Mouse (Mus musculus) gastrocnemius, postnatal 14 days (tissue): Measurements from ENCODE around the gene Tac4. TPM values are rescaled to one million over a fixed set of nuclear protein-coding genes. Genes with fewer than 3 reads are reported as not detected.

ENCODE experiments used
- DNase-seq: peaks from one replicate; pipeline ENCODE4 v3.0.0; 2021; ENCODE audit warnings: mixed read lengths
- intact Hi-C: fragments of 180-260 bp; cut with DNase I; formaldehyde crosslinking; loops from one replicate; pipeline ENCODE4 v1.15.1; 2025; ENCODE audit warnings: low total_unique reads
- long read RNA-seq, 2 experiments: library from polyadenylated mRNA; stranded (forward); transcript quantifications; one replicate each; pipeline ENCODE4 v2.0.0; 2021
- total RNA-seq, 2 experiments: library from RNA; stranded (reverse); gene quantifications; 2 replicates each; pipeline ENCODE4 v1.2.3; 2021

Gene Tac4
- not detected for total RNA-seq
- long read RNA-seq, experiment 1 = 0 reads
- long read RNA-seq, experiment 2 = 0 reads

DNA sequence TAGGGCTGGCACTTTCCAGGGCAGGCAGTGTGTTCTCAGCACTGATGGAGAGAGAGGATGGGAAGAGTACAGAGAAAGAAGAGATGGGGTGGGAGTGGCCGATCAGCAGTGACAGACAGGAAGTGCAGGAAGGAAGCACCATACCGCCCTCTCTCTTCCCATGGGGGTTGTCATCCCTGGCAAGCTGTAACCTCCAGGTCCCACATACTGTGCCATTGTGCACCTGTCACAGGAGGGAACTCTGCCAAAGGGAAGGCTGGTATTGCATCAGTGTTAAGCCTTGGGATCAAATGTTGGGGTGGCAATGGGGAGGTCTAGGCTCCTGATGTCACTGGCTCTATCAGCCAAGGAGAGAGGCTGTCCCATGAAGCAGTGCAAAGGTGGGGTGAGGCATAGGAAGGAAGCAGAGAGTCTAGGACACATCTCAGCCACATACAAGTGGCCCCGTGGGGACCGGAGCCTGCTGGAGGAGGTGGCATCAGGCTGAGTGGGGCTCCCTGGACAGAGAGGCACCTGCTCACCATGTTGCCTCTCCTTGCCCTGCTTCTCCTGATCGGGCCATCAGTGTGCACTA is at the start of gene Tac4:
Tac4 (plus strand) TSS at position 352 of the 574 bp plus-strand sequence.
- intact Hi-C loops = loop anchor here (10.0 kb wide), 1 partner anchor 124 kb away; the partner anchor contains the start of gene Slc35b1
- DNase-seq = no peak

DNA sequence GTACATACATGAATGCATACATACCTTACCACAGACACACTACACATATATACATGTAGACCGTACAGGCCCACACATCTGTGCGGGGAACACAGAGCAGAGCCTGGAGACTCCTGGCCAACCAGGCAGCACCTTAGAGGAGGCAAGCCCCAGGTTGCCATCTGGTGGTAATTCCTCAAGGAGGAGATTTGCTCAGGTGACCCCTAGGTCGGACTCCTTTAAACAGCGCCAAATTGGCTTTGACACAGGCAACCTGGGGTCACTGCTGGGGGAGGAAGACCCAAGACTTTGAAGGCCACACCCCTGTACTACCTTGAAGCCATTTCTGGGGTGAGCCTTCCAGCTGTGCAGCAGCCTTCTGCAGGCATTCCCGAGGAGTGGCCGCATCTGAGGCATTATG is 47.7 kb upstream of the Tac4 start:
- intact Hi-C loops = no loop called here
- DNase-seq = no peak

DNA sequence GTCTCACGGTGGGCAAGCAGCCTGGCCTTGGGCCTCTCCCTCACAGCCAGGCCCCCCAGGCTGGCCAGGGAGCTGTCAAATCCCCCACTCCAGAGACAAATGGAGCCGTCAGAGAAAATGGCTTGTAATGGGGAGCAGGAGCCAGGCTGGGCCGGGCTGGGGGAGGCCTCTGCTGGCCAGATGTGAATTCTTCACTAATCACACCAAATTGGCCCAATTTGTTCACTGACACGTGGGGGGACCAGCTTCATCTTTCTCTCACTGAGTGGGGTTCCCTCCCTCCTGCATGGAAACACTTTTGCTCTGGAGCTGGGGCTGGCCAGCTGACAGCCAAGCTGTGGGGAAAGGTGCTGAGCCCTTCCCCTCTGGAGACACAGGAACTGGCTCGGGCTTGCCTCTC is 47.0 kb upstream of the Tac4 start:
- intact Hi-C loops = no loop called here

DNA sequence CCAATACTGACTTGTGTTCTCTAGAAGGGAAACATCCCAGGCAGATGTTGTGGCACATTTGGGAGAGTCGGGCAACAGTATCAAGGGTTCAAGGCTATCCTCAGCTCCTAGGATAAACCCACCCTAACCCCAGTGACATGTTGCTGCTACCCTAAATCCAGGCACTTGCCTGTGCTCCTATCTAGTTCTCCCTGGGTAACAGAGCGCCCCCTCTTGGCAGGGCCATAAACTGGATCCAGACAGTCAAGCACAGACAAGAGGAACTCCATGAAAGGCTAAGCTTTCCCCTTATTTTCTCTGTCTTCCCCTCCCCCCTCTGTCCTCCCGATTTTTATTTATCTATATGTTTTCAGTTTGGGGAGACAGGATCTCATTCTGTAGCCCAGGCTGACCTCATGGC is 45.1 kb upstream of the Tac4 start:
- no peak for DNase-seq

More for the DNA sequence above, 47.0 kb upstream of the Tac4 start:
- DNase-seq = no peak

DNA sequence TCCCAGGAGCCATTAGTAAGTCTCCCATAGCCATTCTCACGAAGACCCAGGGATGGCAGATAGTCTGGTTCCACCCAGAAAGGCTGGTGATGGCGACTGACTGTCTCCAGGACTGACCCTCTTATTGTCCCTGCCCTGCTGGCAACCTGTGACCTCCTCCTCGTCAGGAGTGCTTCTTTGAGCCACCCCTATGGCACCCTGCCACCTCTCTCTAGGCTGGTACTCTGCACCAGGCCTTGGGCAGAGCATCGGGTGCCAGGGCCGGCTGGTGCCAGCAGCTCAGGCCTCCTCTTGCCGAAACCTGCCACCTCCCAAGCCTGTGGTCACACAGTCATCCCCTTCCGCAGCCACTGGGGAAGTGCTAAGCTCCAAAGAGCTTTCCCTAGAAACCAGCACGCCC is 42.2 kb upstream of the Tac4 start:
- peak; percentile 25 for DNase-seq
- intact Hi-C loops = loop anchor here (5.0 kb wide), 1 partner anchor 92 kb away; no protein-coding TSS in a partner anchor

More for the DNA sequence above, 45.1 kb upstream of the Tac4 start:
- intact Hi-C loops = loop anchor here (5.0 kb wide), 1 partner anchor 89 kb away; no protein-coding TSS in a partner anchor

DNA sequence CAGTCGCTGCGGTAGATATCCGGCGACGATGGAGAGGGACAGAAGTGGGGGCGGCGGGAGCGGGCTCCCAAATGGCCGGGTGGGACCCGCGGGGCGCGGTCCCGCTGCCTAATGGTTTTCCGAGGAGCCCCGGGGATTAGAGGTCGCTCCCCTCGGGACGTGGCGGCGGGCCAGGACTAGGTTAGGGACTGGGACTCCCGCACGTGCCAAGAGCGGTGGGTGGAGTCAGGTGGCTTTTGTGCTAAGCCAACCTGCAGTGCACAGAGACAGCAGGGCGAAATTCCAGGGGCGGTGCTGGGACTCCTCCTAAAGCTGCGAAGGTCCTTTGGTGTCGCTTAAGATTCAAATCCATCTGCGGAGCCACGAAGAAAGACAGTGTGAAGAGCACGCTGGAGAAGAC is 37.9 kb upstream of the Tac4 start:
- intact Hi-C loops = no loop called here
- DNase-seq = peak; percentile 42

DNA sequence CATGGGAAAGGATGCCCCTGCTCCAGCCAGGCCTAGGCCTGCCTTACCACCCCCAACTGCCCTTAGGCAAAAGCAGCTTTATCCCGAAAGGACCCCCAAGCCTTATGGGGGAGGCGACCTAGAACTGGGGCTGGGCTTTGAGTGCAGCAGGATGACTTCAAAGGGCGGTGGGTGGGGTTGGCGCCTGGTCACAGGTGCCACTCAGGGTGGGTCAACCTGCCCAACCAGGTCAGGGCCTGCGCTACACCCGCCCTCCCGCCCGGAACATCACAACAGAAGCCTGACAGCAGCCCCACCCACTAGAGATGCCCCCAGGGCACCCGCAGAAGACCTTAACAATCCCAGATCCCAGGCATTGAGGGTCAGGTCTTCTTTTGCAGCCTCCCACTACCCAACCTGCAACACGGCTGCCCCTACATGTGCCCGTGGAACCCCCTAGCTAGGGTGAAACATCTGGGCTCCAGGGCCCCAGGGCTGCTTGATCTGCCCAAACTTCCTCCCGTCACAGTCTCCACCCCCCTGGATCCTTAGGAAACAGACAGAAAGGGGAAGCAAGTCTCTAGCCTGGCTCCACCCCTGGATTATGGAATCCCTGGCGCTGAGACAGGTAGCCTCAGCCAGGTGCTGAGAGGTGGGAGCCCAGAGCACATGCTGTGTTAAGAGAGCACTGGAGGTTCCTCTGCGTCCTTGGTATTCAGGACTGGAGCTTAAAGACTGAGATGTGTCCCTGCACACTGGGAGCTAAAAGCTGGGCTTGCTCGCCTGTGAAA is 37.0 kb upstream of the Tac4 start:
- DNase-seq = no peak
- intact Hi-C loops = no loop called here

DNA sequence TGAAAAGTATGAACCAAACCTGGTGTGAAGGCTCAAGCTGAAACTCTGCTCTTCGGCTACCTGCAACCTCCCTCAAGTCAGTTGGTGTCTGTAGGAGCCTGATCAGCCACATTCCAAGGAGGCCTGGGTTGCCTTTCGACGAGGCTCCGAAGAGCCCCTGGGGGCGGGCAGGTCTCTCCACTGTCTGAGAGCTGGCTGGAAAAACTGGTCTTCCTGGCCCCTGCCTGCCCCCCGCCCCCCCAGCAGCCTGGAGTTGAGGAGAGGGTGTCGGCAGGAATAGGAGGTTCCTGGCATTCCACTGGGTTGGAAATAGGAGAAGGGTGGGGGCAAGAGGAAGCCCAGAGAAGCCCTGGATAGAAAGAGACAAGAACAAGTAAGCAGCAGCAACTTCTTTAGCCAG is 35.9 kb upstream of the Tac4 start:
- intact Hi-C loops = no loop called here
- no peak for DNase-seq

DNA sequence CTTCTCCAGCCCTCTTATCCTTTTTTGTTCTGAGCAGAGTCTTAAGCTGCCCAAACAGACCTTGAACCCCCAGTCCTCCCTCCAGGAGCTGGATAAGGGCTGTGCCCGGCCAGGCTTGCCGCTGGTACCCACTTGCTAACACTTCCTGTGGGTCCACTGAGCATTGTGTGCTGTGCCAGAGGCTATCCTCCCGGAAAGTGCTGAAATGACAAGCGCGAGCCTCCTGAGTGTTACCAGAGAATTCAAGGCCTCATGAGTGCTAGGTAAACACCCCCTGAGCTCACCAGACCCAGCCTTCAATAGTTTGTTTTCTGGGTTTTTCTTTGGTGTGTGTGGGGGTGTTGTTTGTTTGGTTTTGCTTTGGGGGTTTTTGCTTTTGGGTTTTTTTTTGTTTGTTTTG is 33.9 kb upstream of the Tac4 start:
- DNase-seq = no peak
- intact Hi-C loops = no loop called here

DNA sequence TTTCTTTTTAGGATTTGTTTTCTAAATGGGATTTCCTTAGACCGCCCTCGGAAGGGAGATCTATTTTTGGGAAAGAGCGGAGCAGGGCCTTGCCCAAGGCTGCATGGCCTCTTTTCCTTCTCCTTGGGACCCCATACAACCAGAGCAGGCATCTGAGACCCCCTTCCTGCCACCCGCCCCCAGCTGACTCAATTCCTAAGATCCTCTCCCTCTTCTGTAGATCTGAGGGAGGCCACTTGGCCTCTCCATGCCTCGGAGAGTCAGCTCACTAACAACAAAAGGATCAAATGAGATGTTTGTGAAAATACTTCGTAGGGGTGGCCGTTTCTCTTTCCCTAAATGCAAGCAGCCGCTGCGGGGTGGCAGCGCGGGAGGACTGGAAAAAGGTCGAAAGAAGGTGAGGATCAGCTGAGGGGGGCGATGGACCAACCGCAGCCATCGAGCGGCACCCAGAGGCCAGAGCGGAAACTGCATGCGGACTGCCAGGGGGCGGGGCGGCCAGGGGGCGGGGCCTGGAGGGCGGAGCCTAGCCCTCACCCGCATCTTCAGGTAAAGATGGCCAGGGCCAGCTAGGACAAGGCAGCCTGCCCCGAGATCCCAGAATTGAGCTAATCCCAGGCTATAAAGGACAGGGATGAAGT is 29.5 kb upstream of the Tac4 start:
- peak; percentile 65 for DNase-seq
- intact Hi-C loops = loop anchor here (5.0 kb wide), 1 partner anchor 115 kb away; no protein-coding TSS in a partner anchor

DNA sequence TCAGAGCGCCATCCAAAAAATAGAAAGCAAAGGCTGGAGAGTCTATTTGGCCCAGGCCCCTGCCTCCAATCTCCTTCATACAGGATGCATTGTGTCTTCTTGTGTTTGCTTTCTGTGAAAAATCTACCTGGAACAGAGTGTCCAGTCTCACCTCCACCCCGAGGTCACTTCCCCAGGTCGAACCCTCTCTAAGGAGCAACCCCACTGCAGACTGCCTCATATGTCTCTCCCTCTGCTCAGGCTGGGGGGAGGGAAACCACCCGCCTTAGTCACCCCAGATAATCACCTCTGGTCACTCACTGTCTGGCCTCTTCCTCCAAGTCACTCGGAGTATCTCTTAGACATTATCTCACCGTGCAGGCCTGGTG is 29.0 kb upstream of the Tac4 start:
- DNase-seq = no peak
- intact Hi-C loops = loop anchor here (5.0 kb wide), 1 partner anchor 115 kb away; no protein-coding TSS in a partner anchor

DNA sequence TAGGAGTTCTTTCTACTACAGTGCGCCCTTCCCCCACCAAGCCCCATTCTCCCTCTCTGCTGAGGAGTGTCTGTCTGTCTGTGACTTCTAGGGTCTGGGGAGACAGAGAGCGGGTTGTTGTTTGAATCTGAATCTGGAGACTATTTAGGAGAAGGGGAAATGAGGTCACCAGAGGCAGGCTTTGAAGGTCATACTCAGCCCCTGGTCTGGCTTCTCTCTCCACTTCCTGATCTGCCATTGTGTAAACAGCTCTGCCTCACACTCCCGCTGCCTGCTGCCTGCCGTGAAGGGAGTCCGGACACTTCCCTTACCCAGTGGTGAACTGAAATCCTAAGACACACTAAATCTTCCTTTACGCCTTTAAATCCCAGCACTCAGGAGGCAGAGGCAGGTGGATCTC is 22.9 kb upstream of the Tac4 start:
- no peak for DNase-seq
- intact Hi-C loops = no loop called here

DNA sequence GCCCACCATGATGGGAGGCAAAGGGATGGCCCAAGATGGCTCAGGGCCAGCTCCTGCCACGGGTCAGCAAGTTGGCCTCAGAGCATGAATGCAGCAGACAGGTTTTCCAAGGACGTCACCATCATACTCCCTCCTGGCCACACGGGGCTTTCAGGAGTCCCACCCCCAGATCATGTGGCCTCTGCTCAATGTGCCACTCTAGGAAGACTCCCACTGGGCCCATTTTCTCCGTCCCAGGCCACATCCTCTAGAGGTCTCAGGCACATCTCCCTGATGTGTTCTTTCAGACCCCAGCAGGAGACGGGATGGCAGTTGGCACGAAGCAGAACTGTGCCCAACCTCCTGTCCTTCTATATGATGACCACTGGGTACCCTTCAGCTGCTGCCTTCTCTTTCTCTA is 18.7 kb upstream of the Tac4 start:
- intact Hi-C loops = no loop called here
- no peak for DNase-seq

DNA sequence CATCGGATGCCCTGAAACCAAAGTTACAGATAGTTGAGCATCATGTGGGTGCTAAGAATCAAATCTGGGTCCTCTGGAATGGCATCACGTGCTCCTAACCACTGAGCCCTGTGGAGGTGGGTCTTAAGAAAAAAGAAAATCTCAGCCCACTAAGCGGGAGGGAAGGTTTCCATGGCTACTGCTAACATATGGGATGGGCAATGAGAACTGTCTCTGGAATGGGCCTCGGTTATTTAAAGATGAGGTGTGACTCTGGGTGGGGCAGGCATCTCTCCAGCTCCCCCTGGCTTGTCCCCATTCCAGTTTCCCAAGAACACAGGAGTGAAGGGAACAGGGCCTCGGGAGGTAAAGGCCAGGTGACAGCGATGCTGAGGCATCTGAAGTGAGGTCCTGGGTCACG is 15.9 kb upstream of the Tac4 start:
- intact Hi-C loops = no loop called here

DNA sequence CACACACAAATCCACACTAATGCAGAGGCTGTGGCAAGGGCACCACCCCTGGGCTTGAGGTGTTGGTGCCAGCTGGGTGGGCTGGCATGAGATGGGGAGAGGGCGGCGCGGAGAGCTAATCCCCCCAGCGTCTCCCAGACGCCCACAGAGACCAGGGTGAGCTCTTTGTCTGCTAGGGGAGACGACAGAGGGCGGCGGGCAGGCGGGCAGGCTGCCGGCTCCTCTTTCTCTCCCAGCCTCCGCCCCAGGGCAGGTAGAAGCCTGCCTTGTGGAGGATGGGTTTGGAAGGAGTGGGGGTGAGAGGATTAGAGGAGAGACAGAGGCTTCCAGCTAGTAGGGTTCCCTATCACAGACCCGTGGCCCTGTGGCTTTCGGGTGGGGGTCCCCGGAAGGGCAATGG is 14.3 kb upstream of the Tac4 start:
- DNase-seq = no peak
- intact Hi-C loops = no loop called here

More for the DNA sequence above, 15.9 kb upstream of the Tac4 start:
- DNase-seq = no peak

DNA sequence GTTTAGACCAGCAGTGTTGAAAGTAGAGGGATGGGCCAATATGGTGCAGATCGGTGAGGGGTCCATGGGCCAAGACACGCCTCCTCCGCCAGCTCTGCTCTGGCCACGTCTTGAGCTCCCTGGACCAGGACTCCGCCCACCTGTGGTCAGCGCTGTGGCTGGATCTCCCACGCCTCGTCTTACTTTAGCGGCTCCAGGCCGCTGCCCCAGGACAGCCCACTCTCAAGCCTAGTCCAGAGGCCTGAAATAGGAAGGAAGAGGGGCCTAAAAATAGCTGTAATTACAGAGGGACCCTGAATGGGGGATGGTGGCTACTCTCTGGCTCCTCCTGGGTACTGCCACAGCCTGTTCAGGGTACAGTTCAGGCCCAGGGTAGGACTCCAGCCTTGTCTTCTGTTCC is 11.2 kb upstream of the Tac4 start:
- intact Hi-C loops = loop anchor here (10.0 kb wide), 1 partner anchor 195 kb away; no protein-coding TSS in a partner anchor
- DNase-seq = no peak

DNA sequence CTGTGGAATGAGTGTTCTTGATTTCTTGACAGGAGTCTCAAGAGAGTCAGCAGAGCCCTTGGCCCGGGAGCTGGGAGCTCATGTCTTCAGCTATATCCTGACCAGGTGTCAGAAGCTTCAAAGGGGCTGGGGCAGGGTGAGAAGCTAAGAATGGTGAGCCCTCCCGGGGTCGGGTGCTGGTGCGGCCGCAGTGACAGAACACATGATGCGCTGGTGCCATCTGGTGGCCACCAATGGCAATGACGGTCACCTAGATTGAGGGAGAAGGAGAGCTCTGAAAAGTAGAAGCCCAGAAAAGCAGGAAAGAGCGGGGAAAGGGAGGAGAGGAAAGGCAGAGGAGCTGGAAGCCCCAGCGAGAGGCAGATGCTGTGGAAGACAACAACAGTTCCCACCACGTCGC is 10.0 kb upstream of the Tac4 start:
- intact Hi-C loops = loop anchor here (10.0 kb wide), 1 partner anchor 196 kb away; no protein-coding TSS in a partner anchor
- DNase-seq = peak; percentile 74

DNA sequence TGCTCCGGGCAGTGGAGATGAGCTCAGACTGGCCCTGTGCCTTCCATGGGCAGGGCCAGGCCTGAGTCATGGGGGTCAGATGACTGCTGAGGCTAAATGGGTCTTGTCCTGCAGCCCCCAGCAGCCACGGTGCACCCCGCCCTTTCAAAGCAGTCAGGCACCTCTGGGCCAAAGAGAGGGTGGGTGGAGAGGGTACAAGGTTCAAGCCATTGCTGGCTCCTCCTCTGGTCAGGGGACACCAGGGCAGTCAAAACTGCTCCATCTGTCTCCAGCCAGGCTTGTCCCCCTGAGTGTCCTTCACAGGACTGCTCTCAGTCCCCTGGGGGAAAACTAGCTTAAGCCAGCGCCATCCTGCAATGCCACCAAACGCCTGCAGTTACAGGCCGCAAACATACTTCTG is 9.2 kb upstream of the Tac4 start:
- intact Hi-C loops = loop anchor here (2.0 to 10.0 kb wide), 2 partner anchors 133 to 197 kb away; no protein-coding TSS in a partner anchor

DNA sequence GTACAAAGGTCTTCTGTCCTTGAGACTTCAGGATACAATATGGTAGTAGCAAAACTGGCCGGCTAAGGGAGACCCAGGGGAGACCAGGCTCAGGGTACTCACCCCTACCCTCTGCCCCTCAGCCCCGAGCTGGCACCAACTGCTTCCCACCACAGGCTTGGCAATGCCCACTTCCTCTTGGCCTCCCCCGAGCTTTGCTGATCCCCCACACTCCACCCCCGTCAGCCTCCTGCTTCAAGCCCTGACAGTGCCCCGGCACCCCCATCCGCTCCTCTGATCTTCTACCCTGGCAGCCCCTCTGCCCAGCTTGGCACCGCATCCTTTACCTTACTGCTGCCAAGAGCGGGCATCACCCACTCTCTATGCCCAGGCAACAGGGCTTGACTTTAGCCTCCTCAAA is 7.2 kb upstream of the Tac4 start:
- intact Hi-C loops = loop anchor here (10.0 kb wide), 1 partner anchor 199 kb away; no protein-coding TSS in a partner anchor

More for the DNA sequence above, 9.2 kb upstream of the Tac4 start:
- no peak for DNase-seq

DNA sequence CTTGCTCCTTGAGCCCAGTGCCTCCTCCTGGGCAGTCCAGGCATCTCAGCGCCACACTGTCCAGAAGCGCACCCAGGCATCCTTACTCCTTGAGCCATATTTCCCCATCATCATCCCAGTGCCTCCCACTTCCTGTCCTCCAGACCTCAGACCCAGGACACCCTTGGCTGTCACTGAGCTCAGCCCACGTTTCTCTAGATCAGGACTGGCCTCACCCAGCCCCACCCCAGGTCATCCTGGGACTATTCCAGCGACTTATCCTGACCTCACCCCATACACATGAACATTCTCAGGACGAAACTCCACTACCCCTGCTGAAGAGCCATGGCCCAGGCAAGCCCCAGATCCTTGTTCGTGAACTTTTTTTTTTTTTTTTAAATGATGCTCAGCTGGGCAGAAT is 5.6 kb upstream of the Tac4 start:
- peak; percentile 34 for DNase-seq
- intact Hi-C loops = loop anchor here (10.0 kb wide), 1 partner anchor 201 kb away; no protein-coding TSS in a partner anchor

More for the DNA sequence above, 7.2 kb upstream of the Tac4 start:
- DNase-seq = peak; percentile 13
